Mouse (Mus musculus): ENCODE measurements at regions not wholly inside any gene's neighbourhood (a gene's known extent, or its start where the extent isn't known, plus 50 kb on each side); places are given as distances from the start of the nearest gene placed in this dataset.

- TF ChIP-seq CTCF (IDR thresholded peaks at IDR 0.05; ENCODE audit: low read depth), result no peak
- TF ChIP-seq EP300 (IDR thresholded peaks at IDR 0.05; ENCODE audit: low read depth), result no peak
These were observed 65.8 kb upstream of the Bcl2l14 start for GRCm38 (mm10) chr6:134330300-134330640.
